ENCODE assay signal across 7 mouse cellular contexts in the genomic region with DNA sequence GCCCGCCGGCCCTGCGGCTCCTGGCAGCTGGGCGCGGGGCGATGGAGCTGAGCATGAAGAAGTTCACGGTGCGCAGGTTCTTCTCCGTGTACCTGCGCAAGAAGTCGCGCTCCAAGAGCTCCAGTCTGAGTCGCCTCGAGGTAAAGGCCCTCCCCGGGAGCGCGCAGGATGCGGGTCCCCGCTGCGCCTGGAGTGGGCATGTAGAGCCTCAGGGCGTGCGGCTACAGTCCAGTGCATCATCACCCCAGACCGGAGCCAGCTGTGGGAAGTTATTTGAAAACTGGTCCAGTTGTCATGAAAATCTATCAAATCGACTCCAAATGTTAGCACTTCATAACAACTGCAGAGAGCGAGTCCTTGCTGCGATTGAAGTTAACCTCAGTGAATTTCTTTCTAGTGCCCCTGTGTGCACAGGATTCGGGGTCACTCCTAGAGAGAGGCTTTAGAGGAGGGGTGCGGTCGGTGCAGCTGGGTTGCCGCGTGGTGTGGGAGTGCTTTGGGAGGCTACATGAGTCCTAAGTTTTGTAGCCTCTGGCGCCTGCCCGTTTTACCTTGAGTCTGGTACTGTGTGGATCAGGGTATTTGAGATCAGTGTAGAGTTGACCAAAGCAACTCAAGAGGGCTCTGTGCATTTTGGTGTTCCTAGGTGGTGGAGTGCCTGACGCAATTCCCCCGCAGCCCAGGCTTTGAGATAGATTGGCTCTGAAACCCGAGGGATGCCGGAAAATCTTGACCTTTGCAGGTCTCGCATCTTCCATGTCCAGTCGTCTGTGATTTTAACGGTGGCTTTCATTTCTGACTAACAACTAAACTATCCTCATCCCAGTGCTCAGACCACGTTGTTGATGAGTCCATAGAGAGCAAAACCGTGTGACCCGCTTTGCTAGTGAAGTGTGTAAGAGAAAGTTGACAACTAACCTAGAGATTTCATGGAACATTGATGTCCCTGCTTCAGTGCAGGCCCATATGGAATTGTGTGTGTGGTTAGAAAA. TPM values are rescaled to one million over a fixed set of nuclear protein-coding genes. Genes with fewer than 3 reads are reported as not detected.
DNase-seq lines count a peak whose midpoint lies in the region; ATAC-seq and TF ChIP-seq lines count a peak whose summit lies in the region.

No protein-coding gene starts in this region.

- peak overlapping the region; percentile 81 for H3K4me2 ChIP-seq in forebrain, postnatal 0 days (ENCODE audit: low read depth)
- peak overlapping the region; percentile 87 for H3K4me2 ChIP-seq in limb, embryonic 14.5 days (replicated peaks; ENCODE audit: low read depth, low read length, severe bottlenecking)
- peak overlapping the region; percentile 73 for H3K4me2 ChIP-seq in neural tube, embryonic 15.5 days

- DNase-seq in forebrain, postnatal 0 days, result no peak
- DNase-seq in limb, embryonic 14.5 days (ENCODE audit: low spot score), result peak; percentile 13

- H3K27me3 ChIP-seq in megakaryocyte, embryonic 14.5 days (replicated peaks), result peaks cover 55% of the 10 kb centered on the region
- no peaks in the 10 kb centered on the region for H3K27me3 ChIP-seq in forebrain, postnatal 0 days (ENCODE audit: insufficient read depth, low read length)
- H3K27me3 ChIP-seq in limb, embryonic 14.5 days (ENCODE audit: control insufficient read depth, insufficient read depth, low read length), result no peaks in the 10 kb centered on the region
- H3K27me3 ChIP-seq in neural tube, embryonic 15.5 days (replicated peaks), result no peaks in the 10 kb centered on the region

- no peak for TF ChIP-seq CTCF in bone marrow, adult 2 months (IDR thresholded peaks at IDR 0.05; ENCODE audit: control insufficient read depth, insufficient read depth, low read length)
- no peak for TF ChIP-seq CTCF in forebrain, postnatal 0 days (IDR thresholded peaks at IDR 0.05; ENCODE audit: low read depth)

- ATAC-seq in megakaryocyte, adult 5-6 weeks (ENCODE audit: poor library complexity, severe bottlenecking), result no peak
- no peak; the same call in 1 of the 2 replicates for ATAC-seq in forebrain, postnatal 0 days
- ATAC-seq in limb, embryonic 14.5 days (ENCODE audit: low FRiP score, low read depth), result peak; percentile 20; the same call in 1 of the 2 replicates
- peak; percentile 29 for ATAC-seq in neural tube, embryonic 15.5 days (ENCODE audit: low FRiP score)
- ATAC-seq in megakaryocyte-erythroid progenitor cell, adult 5-6 weeks (replicated peaks; ENCODE audit: low FRiP score, low TSS enrichment, poor library complexity, severe bottlenecking), result no peak

- peak overlapping the region; percentile 82 for H3K9ac ChIP-seq in forebrain, postnatal 0 days
- peak overlapping the region; percentile 67 for H3K9ac ChIP-seq in limb, embryonic 14.5 days (ENCODE audit: low read depth, low read length, severe bottlenecking)
- H3K9ac ChIP-seq in neural tube, embryonic 15.5 days (replicated peaks), result peak overlapping the region; percentile 63

- peak overlapping the region; percentile 40 for H3K27ac ChIP-seq in bone marrow, adult 2 months (ENCODE audit: control insufficient read depth, insufficient read depth, low read depth, low read length, poor library complexity)
- H3K27ac ChIP-seq in forebrain, postnatal 0 days (ENCODE audit: low read depth, low read length), result peak overlapping the region; percentile 79
- H3K27ac ChIP-seq in limb, embryonic 14.5 days (replicated peaks; ENCODE audit: low read depth, low read length), result peak overlapping the region; percentile 56; the same call in 1 of the 2 replicates
- H3K27ac ChIP-seq in neural tube, embryonic 15.5 days (replicated peaks), result peak overlapping the region; percentile 84

- no peak for TF ChIP-seq POLR2A in bone marrow, adult 2 months (IDR thresholded peaks at IDR 0.05; ENCODE audit: borderline replicate concordance, control insufficient read depth, low read depth, low read length)
- TF ChIP-seq POLR2A in limb, embryonic 14.5 days (IDR thresholded peaks at IDR 0.05; ENCODE audit: borderline replicate concordance, extremely low read depth, insufficient read depth, insufficient read length), result no peak

- WGBS in bone marrow, adult 2 months, result 16% methylated on average over 43 of the region's 43 CpGs
- 5% methylated on average over 43 of the region's 43 CpGs for WGBS in forebrain, postnatal 0 days
- 3% methylated on average over 43 of the region's 43 CpGs for WGBS in limb, embryonic 14.5 days
- WGBS in neural tube, embryonic 15.5 days, result 2% methylated on average over 43 of the region's 43 CpGs

- H3K9me3 ChIP-seq in megakaryocyte, embryonic 14.5 days, result no peaks in the 10 kb centered on the region
- no peaks in the 10 kb centered on the region for H3K9me3 ChIP-seq in forebrain, postnatal 0 days (ENCODE audit: low read length)
- no peaks in the 10 kb centered on the region for H3K9me3 ChIP-seq in limb, embryonic 14.5 days (ENCODE audit: control insufficient read depth, low read length)
- no peaks in the 10 kb centered on the region for H3K9me3 ChIP-seq in neural tube, embryonic 15.5 days (replicated peaks)

- no peaks in the 10 kb centered on the region for H3K36me3 ChIP-seq in megakaryocyte, embryonic 14.5 days (replicated peaks; ENCODE audit: low read length)
- no peaks in the 10 kb centered on the region for H3K36me3 ChIP-seq in forebrain, postnatal 0 days (ENCODE audit: insufficient read depth)
- no peaks in the 10 kb centered on the region for H3K36me3 ChIP-seq in limb, embryonic 14.5 days (ENCODE audit: control insufficient read depth, insufficient read depth, low read length)
- no peaks in the 10 kb centered on the region for H3K36me3 ChIP-seq in neural tube, embryonic 15.5 days

- peaks cover 20% of the 10 kb centered on the region for H3K4me1 ChIP-seq in megakaryocyte, embryonic 14.5 days
- peaks cover 5% of the 10 kb centered on the region; the same call in 1 of the 2 replicates for H3K4me1 ChIP-seq in bone marrow, adult 2 months (ENCODE audit: control insufficient read depth, insufficient read depth, low read length)
- H3K4me1 ChIP-seq in forebrain, postnatal 0 days (ENCODE audit: insufficient read depth), result peaks cover 11% of the 10 kb centered on the region
- H3K4me1 ChIP-seq in limb, embryonic 14.5 days (ENCODE audit: control insufficient read depth, insufficient read depth, low read length), result peaks cover 14% of the 10 kb centered on the region; the same call in 1 of the 2 replicates
- H3K4me1 ChIP-seq in neural tube, embryonic 15.5 days, result peaks cover 32% of the 10 kb centered on the region

- H3K4me3 ChIP-seq in megakaryocyte, embryonic 14.5 days (replicated peaks), result peak overlapping the region; percentile 90
- H3K4me3 ChIP-seq in bone marrow, adult 2 months (replicated peaks; ENCODE audit: control insufficient read depth, low read depth, low read length), result peak overlapping the region; percentile 67
- H3K4me3 ChIP-seq in forebrain, postnatal 0 days (ENCODE audit: low read depth, low read length), result peak overlapping the region; percentile 81
- peak overlapping the region; percentile 78 for H3K4me3 ChIP-seq in limb, embryonic 14.5 days (replicated peaks; ENCODE audit: low read length)
- peak overlapping the region; percentile 74 for H3K4me3 ChIP-seq in neural tube, embryonic 15.5 days (replicated peaks)

RNA-seq across cellular contexts. Expression of a gene that starts 0.7 kb away (rescaled TPM):
- 0.09 TPM in 1 of 2 replicates, not detected in the other for polyA plus RNA-seq in megakaryocyte, embryonic 14.5 days (2012; ENCODE audit: insufficient read depth, low replicate concordance)
- 5.6 and 6.7 TPM in 2 replicates for total RNA-seq in megakaryocyte, adult 5-6 weeks (2015)
- 5.5 and 6.5 TPM in 2 replicates for total RNA-seq in megakaryocyte, adult 5-6 weeks (2017)
- polyA plus RNA-seq in bone marrow, adult 2 months (2011; ENCODE audit: insufficient read depth, insufficient read length, low replicate concordance, missing spikeins), result 2.4 and 9.1 TPM in 2 replicates
- 28.2 and 40.7 TPM in 2 replicates for total RNA-seq in forebrain, postnatal 0 days (2014; rRNA removed)
- 12.0 and 16.8 TPM in 2 replicates for polyA plus RNA-seq in forebrain, postnatal 0 days (2015; fragmentation: Nextera tagmentation; extraction: Ambion mirVana)
- polyA plus RNA-seq in limb, embryonic 14.5 days (2012; rRNA removed), result 13.8 and 17.6 TPM in 2 replicates
- 12.1 and 12.8 TPM in 2 replicates for polyA plus RNA-seq in limb, embryonic 14.5 days (2014; fragmentation: Nextera tagmentation; extraction: Ambion mirVana)
- polyA plus RNA-seq in neural tube, embryonic 15.5 days (2015; fragmentation: Nextera tagmentation; extraction: Ambion mirVana), result 15.0 and 17.9 TPM in 2 replicates
- 1.9 and 2.6 TPM in 2 replicates for total RNA-seq in megakaryocyte-erythroid progenitor cell, adult 5-6 weeks (2014; fragmentation: Nextera tagmentation)
- total RNA-seq in megakaryocyte-erythroid progenitor cell, adult 5-6 weeks (2017), result 1.8 and 1.9 TPM in 2 replicates

Comparison
In these comparisons a context has a peak if more than half of its experiments do, and no peak if none do; other contexts are left out.
1. ATAC-seq: peak in limb, embryonic 14.5 days (single experiment) and neural tube, embryonic 15.5 days (single experiment); none in megakaryocyte, adult 5-6 weeks (single experiment), forebrain, postnatal 0 days (single experiment) and megakaryocyte-erythroid progenitor cell, adult 5-6 weeks (single experiment).
2. Peak in every context shown above with its lines, with median percentiles within 50 percentile points of each other: H3K4me3 ChIP-seq, H3K27ac ChIP-seq, H3K4me2 ChIP-seq and H3K9ac ChIP-seq.